Mouse (Mus musculus): ENCODE measurements around the gene Usp24. TPM values are rescaled to one million over a fixed set of nuclear protein-coding genes. Genes with fewer than 3 reads are reported as not detected.

Usp24 gene
- polyA plus RNA-seq, 1 experiment from 2014 or later: 5.4 TPM

DNA sequence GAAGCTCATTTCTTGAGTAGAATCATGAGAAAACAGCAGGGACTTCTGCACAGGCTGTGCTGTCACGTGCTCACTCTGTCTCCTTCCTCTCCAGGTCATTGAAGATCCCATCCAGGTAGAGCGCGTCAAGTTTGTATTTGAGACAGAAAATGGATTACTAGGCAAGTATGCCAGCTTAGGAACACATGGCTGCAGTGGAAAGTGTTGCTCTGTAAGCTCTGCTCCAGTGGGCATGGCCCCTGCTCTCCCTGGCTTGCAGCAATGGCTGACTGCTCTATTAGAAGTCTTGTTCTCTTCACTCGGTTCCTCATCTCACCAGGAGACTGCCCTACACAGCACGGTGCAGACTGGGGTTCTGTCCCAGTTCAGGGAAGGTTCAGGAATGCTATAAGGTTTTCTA is 114.4 kb downstream of the Usp24 start:
- Histone ChIP-seq H3K9me3 (replicated peaks; ENCODE audit: control insufficient read depth, low read length) (no peaks in the 10 kb centered on the region), H3K4me3 (replicated peaks; ENCODE audit: low read length) (no peak overlapping the region), H3K27ac (ENCODE audit: low read length) (no peak overlapping the region), H3K36me3 (ENCODE audit: control insufficient read depth, insufficient read depth, low read length) (peaks cover 15% of the 10 kb centered on the region), H3K4me2 (ENCODE audit: low read depth, low read length) (no peak overlapping the region), H3K4me1 (ENCODE audit: control insufficient read depth, insufficient read depth, low read length) (no peaks in the 10 kb centered on the region), H3K27me3 (ENCODE audit: control insufficient read depth, insufficient read depth, low read length) (no peaks in the 10 kb centered on the region), H3K9ac (ENCODE audit: low read length) (no peak overlapping the region)
- WGBS: 93% methylated on average over 5 of the region's 5 CpGs
- ATAC-seq (ENCODE audit: insufficient read depth, low FRiP score): no peak

DNA sequence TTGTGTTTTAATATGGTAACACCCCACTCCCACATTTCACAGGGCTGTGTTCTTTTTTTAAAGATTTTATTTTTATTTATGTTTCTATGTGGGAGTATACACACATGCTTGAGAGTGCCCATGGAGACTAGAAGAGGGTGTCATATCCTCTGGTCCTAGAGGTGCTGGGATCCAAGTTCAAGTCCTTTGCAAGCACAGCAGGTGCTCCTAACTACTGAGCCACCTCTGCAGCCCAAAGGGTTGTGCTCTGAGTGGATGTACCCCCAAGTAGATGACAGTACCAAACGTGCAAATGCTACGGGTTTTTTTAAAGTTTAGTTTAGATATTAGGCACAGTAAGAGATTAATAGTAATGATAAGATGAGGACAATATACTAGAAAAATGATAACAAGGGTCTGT is 119.4 kb downstream of the Usp24 start:
- 87% methylated on average over 2 of the region's 2 CpGs for WGBS
- Histone ChIP-seq H3K4me3 (replicated peaks; ENCODE audit: low read length) (no peak overlapping the region), H3K36me3 (ENCODE audit: control insufficient read depth, insufficient read depth, low read length) (peaks cover 22% of the 10 kb centered on the region), H3K27ac (ENCODE audit: low read length) (no peak overlapping the region), H3K27me3 (ENCODE audit: control insufficient read depth, insufficient read depth, low read length) (no peaks in the 10 kb centered on the region), H3K4me2 (ENCODE audit: low read depth, low read length) (no peak overlapping the region), H3K9me3 (replicated peaks; ENCODE audit: control insufficient read depth, low read length) (no peaks in the 10 kb centered on the region), H3K9ac (ENCODE audit: low read length) (no peak overlapping the region), H3K4me1 (ENCODE audit: control insufficient read depth, insufficient read depth, low read length) (no peaks in the 10 kb centered on the region)
- ATAC-seq (ENCODE audit: insufficient read depth, low FRiP score): no peak

DNA sequence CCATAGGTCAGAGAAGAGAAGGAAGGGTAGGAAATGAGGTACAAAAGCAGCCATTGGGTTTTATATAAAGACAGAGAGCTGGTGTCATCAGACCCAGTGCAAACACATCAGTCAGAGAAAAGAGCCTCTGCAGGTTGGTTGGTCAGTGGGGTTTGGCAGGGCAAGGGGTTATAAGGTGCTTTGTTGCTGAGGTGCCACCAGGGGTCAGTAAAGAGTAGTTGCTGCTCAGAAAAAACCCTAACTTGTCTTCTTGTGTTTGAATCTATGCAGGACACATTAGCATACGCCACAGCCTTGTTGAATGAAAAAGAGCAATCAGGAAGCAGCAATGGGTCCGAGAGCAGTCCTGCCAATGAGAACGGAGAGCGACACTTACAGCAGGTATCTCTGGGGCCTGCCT is 120.5 kb downstream of the Usp24 start:
- no peak overlapping the region for H3K27ac ChIP-seq (ENCODE audit: low read length)
- no peak for ATAC-seq (ENCODE audit: insufficient read depth, low FRiP score)
- no peak overlapping the region for H3K4me3 ChIP-seq (replicated peaks; ENCODE audit: low read length)
- WGBS: 72% methylated on average over 4 of the region's 4 CpGs
- no peak overlapping the region for H3K4me2 ChIP-seq (ENCODE audit: low read depth, low read length)
- H3K9ac ChIP-seq (ENCODE audit: low read length): no peak overlapping the region
- H3K36me3 ChIP-seq (ENCODE audit: control insufficient read depth, insufficient read depth, low read length): peaks cover 19% of the 10 kb centered on the region
- H3K4me1 ChIP-seq (ENCODE audit: control insufficient read depth, insufficient read depth, low read length): no peaks in the 10 kb centered on the region
- no peaks in the 10 kb centered on the region for H3K27me3 ChIP-seq (ENCODE audit: control insufficient read depth, insufficient read depth, low read length)
- no peaks in the 10 kb centered on the region for H3K9me3 ChIP-seq (replicated peaks; ENCODE audit: control insufficient read depth, low read length)

GRCm38 (mm10) chr4:106437207-106437606 is 121.2 kb downstream of the Usp24 start:
- Histone ChIP-seq H3K9ac (ENCODE audit: low read length) (no peak overlapping the region), H3K4me3 (replicated peaks; ENCODE audit: low read length) (no peak overlapping the region), H3K36me3 (ENCODE audit: control insufficient read depth, insufficient read depth, low read length) (peaks cover 14% of the 10 kb centered on the region), H3K9me3 (replicated peaks; ENCODE audit: control insufficient read depth, low read length) (no peaks in the 10 kb centered on the region), H3K27me3 (ENCODE audit: control insufficient read depth, insufficient read depth, low read length) (no peaks in the 10 kb centered on the region), H3K27ac (ENCODE audit: low read length) (no peak overlapping the region), H3K4me1 (ENCODE audit: control insufficient read depth, insufficient read depth, low read length) (no peaks in the 10 kb centered on the region), H3K4me2 (ENCODE audit: low read depth, low read length) (no peak overlapping the region)
- 92% methylated on average over 5 of the region's 5 CpGs for WGBS
- no peak for ATAC-seq (ENCODE audit: insufficient read depth, low FRiP score)

DNA sequence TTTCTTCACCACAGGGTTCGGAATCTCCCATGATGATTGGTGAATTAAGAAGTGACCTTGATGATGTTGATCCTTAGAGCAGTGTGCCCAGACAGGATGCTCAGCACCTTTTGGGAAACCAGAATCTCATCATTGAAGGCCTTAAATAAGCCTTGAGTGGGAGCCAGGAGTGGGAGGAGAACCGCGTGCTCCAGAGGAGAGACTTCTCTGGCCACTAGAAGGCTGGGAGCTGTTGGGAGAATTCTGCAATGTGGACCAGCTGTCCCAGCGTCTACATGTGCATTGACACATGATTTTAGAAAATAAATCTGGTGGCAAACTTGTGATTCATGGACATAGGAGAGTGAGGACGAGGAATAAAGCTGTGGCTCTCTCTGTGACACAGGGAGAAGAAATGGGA is 122.8 kb downstream of the Usp24 start:
- Histone ChIP-seq H3K4me1 (ENCODE audit: control insufficient read depth, insufficient read depth, low read length) (no peaks in the 10 kb centered on the region), H3K4me3 (replicated peaks; ENCODE audit: low read length) (no peak overlapping the region), H3K9ac (ENCODE audit: low read length) (no peak overlapping the region), H3K27me3 (ENCODE audit: control insufficient read depth, insufficient read depth, low read length) (no peaks in the 10 kb centered on the region), H3K9me3 (replicated peaks; ENCODE audit: control insufficient read depth, low read length) (no peaks in the 10 kb centered on the region), H3K36me3 (ENCODE audit: control insufficient read depth, insufficient read depth, low read length) (peaks cover 14% of the 10 kb centered on the region), H3K27ac (ENCODE audit: low read length) (no peak overlapping the region), H3K4me2 (ENCODE audit: low read depth, low read length) (no peak overlapping the region)
- 90% methylated on average over 5 of the region's 5 CpGs for WGBS
- ATAC-seq (ENCODE audit: insufficient read depth, low FRiP score): no peak

DNA sequence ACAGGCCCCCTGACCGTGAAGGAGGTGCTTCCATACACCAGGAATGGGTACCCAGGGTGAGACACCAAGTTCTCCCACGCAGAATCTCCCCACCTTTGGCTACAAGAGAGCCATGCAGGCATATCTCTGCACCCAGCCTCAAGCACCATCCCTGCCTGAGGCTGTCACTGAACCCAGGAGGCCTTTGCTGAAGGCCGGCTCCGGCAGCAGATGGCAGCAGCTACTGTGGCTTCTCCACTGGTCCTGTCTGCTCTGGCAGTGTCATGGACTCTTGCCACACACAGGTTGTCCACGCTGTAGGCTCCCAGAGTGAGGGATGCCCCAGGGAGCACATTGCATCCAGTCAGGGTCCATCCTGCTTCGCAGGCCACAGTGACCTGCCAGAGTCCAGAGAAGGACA is 127.2 kb downstream of the Usp24 start:
- H3K27ac ChIP-seq (ENCODE audit: low read length): no peak overlapping the region
- no peak overlapping the region for H3K9ac ChIP-seq (ENCODE audit: low read length)
- H3K4me2 ChIP-seq (ENCODE audit: low read depth, low read length): no peak overlapping the region
- no peak for ATAC-seq (ENCODE audit: insufficient read depth, low FRiP score)
- no peaks in the 10 kb centered on the region for H3K27me3 ChIP-seq (ENCODE audit: control insufficient read depth, insufficient read depth, low read length)
- H3K4me3 ChIP-seq (replicated peaks; ENCODE audit: low read length): no peak overlapping the region
- WGBS: 82% methylated on average over 6 of the region's 6 CpGs
- H3K9me3 ChIP-seq (replicated peaks; ENCODE audit: control insufficient read depth, low read length): no peaks in the 10 kb centered on the region
- H3K4me1 ChIP-seq (ENCODE audit: control insufficient read depth, insufficient read depth, low read length): no peaks in the 10 kb centered on the region
- H3K36me3 ChIP-seq (ENCODE audit: control insufficient read depth, insufficient read depth, low read length): no peaks in the 10 kb centered on the region

DNA sequence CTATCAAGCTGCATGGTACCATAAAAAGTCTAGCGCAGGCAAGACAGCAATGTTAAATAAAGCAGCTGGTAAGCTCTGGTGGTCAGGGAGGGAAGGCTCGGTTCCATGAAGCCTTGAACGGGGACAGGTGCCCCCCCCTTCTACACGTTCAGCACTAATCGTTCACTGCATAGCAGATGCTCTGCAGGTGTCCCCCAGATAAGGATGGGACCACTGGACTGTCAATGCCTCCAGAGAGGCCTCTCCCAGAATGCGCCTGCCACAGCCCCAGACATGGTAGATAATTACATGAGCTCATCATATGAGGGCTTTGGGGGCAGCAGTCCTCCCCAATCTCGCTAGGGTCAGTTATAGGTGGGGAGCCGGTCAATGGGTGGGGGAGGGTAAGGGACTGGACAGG is 133.3 kb downstream of the Usp24 start:
- WGBS: 83% methylated on average over 8 of the region's 8 CpGs
- H3K27me3 ChIP-seq (ENCODE audit: control insufficient read depth, insufficient read depth, low read length): no peaks in the 10 kb centered on the region
- no peak for ATAC-seq (ENCODE audit: insufficient read depth, low FRiP score)
- no peaks in the 10 kb centered on the region for H3K9me3 ChIP-seq (replicated peaks; ENCODE audit: control insufficient read depth, low read length)
- no peaks in the 10 kb centered on the region for H3K36me3 ChIP-seq (ENCODE audit: control insufficient read depth, insufficient read depth, low read length)
- H3K27ac ChIP-seq (ENCODE audit: low read length): no peak overlapping the region
- H3K9ac ChIP-seq (ENCODE audit: low read length): no peak overlapping the region
- H3K4me3 ChIP-seq (replicated peaks; ENCODE audit: low read length): no peak overlapping the region
- no peaks in the 10 kb centered on the region for H3K4me1 ChIP-seq (ENCODE audit: control insufficient read depth, insufficient read depth, low read length)
- no peak overlapping the region for H3K4me2 ChIP-seq (ENCODE audit: low read depth, low read length)

DNA sequence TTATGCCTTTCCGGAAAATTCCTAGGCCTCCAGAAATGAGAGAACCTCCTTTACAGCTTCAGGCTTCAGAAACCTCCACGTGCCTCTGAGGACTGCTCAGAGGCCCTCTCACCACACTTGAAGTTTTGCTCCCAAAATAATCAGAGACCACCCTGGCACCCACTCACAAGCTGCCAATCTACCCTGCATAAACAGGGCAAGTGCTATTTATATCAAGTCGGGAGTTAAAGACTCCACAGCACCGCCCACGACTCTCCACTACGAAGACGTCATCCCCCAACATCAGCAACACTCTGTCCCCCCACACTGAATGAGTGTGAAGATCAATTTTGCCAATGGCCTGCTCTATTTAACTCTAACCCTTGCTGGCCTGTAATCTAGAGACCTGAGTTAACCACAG is 136.4 kb downstream of the Usp24 start:
- H3K36me3 ChIP-seq (ENCODE audit: control insufficient read depth, insufficient read depth, low read length): no peaks in the 10 kb centered on the region
- no peak overlapping the region for H3K4me2 ChIP-seq (ENCODE audit: low read depth, low read length)
- H3K9ac ChIP-seq (ENCODE audit: low read length): no peak overlapping the region
- no peak for ATAC-seq (ENCODE audit: insufficient read depth, low FRiP score)
- no peaks in the 10 kb centered on the region for H3K4me1 ChIP-seq (ENCODE audit: control insufficient read depth, insufficient read depth, low read length)
- no peak overlapping the region for H3K27ac ChIP-seq (ENCODE audit: low read length)
- no peak overlapping the region for H3K4me3 ChIP-seq (replicated peaks; ENCODE audit: low read length)
- no peaks in the 10 kb centered on the region for H3K27me3 ChIP-seq (ENCODE audit: control insufficient read depth, insufficient read depth, low read length)
- 73% methylated on average over 7 of the region's 7 CpGs for WGBS
- no peaks in the 10 kb centered on the region for H3K9me3 ChIP-seq (replicated peaks; ENCODE audit: control insufficient read depth, low read length)

GRCm38 (mm10) chr4:106453108-106453507 is 137.1 kb downstream of the Usp24 start:
- no peak overlapping the region for H3K27ac ChIP-seq (ENCODE audit: low read length)
- no peaks in the 10 kb centered on the region for H3K36me3 ChIP-seq (ENCODE audit: control insufficient read depth, insufficient read depth, low read length)
- no peaks in the 10 kb centered on the region for H3K27me3 ChIP-seq (ENCODE audit: control insufficient read depth, insufficient read depth, low read length)
- no peak overlapping the region for H3K9ac ChIP-seq (ENCODE audit: low read length)
- WGBS: 77% methylated on average over 5 of the region's 5 CpGs
- no peaks in the 10 kb centered on the region for H3K4me1 ChIP-seq (ENCODE audit: control insufficient read depth, insufficient read depth, low read length)
- H3K9me3 ChIP-seq (replicated peaks; ENCODE audit: control insufficient read depth, low read length): no peaks in the 10 kb centered on the region
- no peak overlapping the region for H3K4me2 ChIP-seq (ENCODE audit: low read depth, low read length)
- no peak for ATAC-seq (ENCODE audit: insufficient read depth, low FRiP score)
- no peak overlapping the region for H3K4me3 ChIP-seq (replicated peaks; ENCODE audit: low read length)

- WGBS: 76% methylated on average over 4 of the region's 4 CpGs
- no peaks in the 10 kb centered on the region for H3K36me3 ChIP-seq (ENCODE audit: control insufficient read depth, insufficient read depth, low read length)
Measured at GRCm38 (mm10) chr4:106453516-106453915, 137.5 kb downstream of the Usp24 start.

More at GRCm38 (mm10) chr4:106453516-106453915, 137.5 kb downstream of the Usp24 start:
- no peaks in the 10 kb centered on the region for H3K9me3 ChIP-seq (replicated peaks; ENCODE audit: control insufficient read depth, low read length)
- no peak overlapping the region for H3K4me3 ChIP-seq (replicated peaks; ENCODE audit: low read length)
- ATAC-seq (ENCODE audit: insufficient read depth, low FRiP score): no peak
- H3K4me2 ChIP-seq (ENCODE audit: low read depth, low read length): no peak overlapping the region
- no peaks in the 10 kb centered on the region for H3K4me1 ChIP-seq (ENCODE audit: control insufficient read depth, insufficient read depth, low read length)
- H3K27me3 ChIP-seq (ENCODE audit: control insufficient read depth, insufficient read depth, low read length): no peaks in the 10 kb centered on the region
- H3K27ac ChIP-seq (ENCODE audit: low read length): no peak overlapping the region
- no peak overlapping the region for H3K9ac ChIP-seq (ENCODE audit: low read length)

Measured in stomach, embryonic 16.5 days (tissue).